Mouse (Mus musculus) limb, embryonic 10.5 days (tissue): Measurements from ENCODE around the gene Proca1. TPM values are rescaled to one million over a fixed set of nuclear protein-coding genes. Genes with fewer than 3 reads are reported as not detected.

Experiments
- DNase-seq: peaks from one replicate; pipeline ENCODE4 v3.0.0-alpha.2; 2017; ENCODE audit warnings: low spot score
- H3K27ac ChIP-seq: fragments of 300-500 bp; sonication (generic); 2 replicates; pipeline ENCODE4 v1.5.1; 2016; ENCODE audit warnings: mild to moderate bottlenecking
- H3K27me3 ChIP-seq: fragments of 300-500 bp; sonication (generic); 2 replicates; pipeline ENCODE4 v1.6.1; 2016; ENCODE audit warnings: low read depth, mild to moderate bottlenecking; ENCODE audit not compliant: poor library complexity, severe bottlenecking
- H3K36me3 ChIP-seq: fragments of 300-500 bp; sonication (generic); 2 replicates; pipeline ENCODE4 v1.6.1; 2016; ENCODE audit warnings: mild to moderate bottlenecking, moderate library complexity
- H3K4me1 ChIP-seq: fragments of 300-500 bp; sonication (generic); 2 replicates; pipeline ENCODE4 v1.6.1; 2016
- H3K4me3 ChIP-seq: fragments of 300-500 bp; sonication (generic); 2 replicates; pipeline ENCODE4 v1.5.1; 2016; ENCODE audit warnings: mild to moderate bottlenecking, moderate library complexity
- H3K9me3 ChIP-seq: fragments of 300-500 bp; sonication (generic); replicated peaks from 2 replicates; pipeline ENCODE4 v1.6.1; 2016; ENCODE audit warnings: mild to moderate bottlenecking
- WGBS: fragments of 180-500 bp; shearing (Covaris S2); methylation state at CpG from one replicate; pipeline ENCODE4 v1.1.7; 2016; 5-methylcytosine and 5-hydroxymethylcytosine counted together
- polyA plus RNA-seq: library from polyadenylated mRNA; unstranded; fragments of >200 nt; fragmentation: Nextera tagmentation; extraction: Ambion mirVana; gene quantifications from 2 replicates; pipeline ENCODE4 v1.2.1, GENCODE M21; 2016

The Proca1 gene
- polyA plus RNA-seq, 1 experiment from 2014 or later = 1.6 TPM

DNA sequence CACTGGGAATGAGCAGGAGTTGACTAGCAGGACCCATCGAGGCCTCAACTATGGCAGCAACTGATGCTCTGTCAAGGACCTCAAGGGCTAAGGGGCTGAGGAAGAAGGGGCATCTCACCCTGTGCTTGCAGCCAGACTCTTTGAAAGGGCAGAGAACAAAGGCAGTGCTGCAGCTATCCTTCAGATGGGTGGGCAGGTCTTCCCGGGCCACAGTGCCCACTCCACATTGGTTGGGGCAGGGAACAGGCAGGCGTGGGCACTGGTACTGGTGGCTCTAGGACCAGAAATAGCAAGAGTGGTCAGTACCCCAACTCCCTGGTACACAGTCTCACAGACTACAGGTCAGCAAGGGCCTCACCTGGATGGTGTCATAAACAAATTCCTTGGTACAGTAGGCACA is 32.5 kb upstream of the Proca1 start:
- Histone ChIP-seq H3K27ac (no peak overlapping the region), H3K9me3 (no peaks in the 10 kb centered on the region), H3K4me3 (no peak overlapping the region), H3K4me1 (peaks cover 38% of the 10 kb centered on the region), H3K36me3 (peaks cover 87% of the 10 kb centered on the region), H3K27me3 (no peaks in the 10 kb centered on the region)
- no peak for DNase-seq
- WGBS = 90% methylated on average over 3 of the region's 3 CpGs

- WGBS = 95% methylated on average over 14 of the region's 14 CpGs
- H3K4me1 ChIP-seq = peaks cover 43% of the 10 kb centered on the region
- no peak for DNase-seq
- peaks cover 82% of the 10 kb centered on the region for H3K36me3 ChIP-seq
- no peaks in the 10 kb centered on the region for H3K27me3 ChIP-seq
- no peak overlapping the region for H3K27ac ChIP-seq
- H3K4me3 ChIP-seq = no peak overlapping the region
- no peaks in the 10 kb centered on the region for H3K9me3 ChIP-seq
Measured at GRCm38 (mm10) chr11:78161169-78161568, 32.0 kb upstream of the Proca1 start.

GRCm38 (mm10) chr11:78161968-78162367 is 31.2 kb upstream of the Proca1 start:
- peaks cover 51% of the 10 kb centered on the region for H3K4me1 ChIP-seq
- 77% methylated on average over 4 of the region's 4 CpGs for WGBS
- H3K27me3 ChIP-seq = no peaks in the 10 kb centered on the region
- peak overlapping the region; percentile 99; the same call in 1 of the 2 replicates for H3K27ac ChIP-seq
- peak overlapping the region; percentile 98 for H3K4me3 ChIP-seq
- peaks cover 74% of the 10 kb centered on the region for H3K36me3 ChIP-seq
- H3K9me3 ChIP-seq = no peaks in the 10 kb centered on the region
- no peak for DNase-seq

DNA sequence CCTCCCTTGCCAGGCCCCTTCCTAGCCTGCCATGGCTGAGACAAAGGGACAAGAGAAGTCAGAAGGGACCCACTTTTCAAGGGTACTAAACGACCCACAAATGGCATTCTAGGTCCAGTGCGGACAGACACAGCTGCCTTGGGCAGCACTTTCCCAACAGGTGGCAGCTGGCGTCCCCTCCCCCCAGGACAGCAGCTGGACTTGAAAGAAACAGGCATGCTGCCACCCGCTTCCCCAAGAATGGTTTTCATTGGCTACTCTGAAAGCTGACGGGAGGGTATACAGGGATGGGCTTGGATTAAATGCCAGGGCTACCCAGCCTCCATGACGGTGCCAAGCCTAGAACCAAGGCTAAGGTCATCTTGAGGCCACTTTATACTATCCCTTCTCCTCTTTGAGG is 30.7 kb upstream of the Proca1 start:
- peak overlapping the region; percentile 98 for H3K4me3 ChIP-seq
- H3K36me3 ChIP-seq = peaks cover 74% of the 10 kb centered on the region
- peak overlapping the region; percentile 99 for H3K27ac ChIP-seq
- 0 out of 2 replicates have a peak, but pooled peaks cover 4% of the 10 kb centered on the region for H3K27me3 ChIP-seq
- WGBS = 60% methylated on average over 6 of the region's 6 CpGs
- DNase-seq = no peak
- H3K9me3 ChIP-seq = no peaks in the 10 kb centered on the region
- H3K4me1 ChIP-seq = peaks cover 51% of the 10 kb centered on the region

GRCm38 (mm10) chr11:78163045-78163444 is 30.1 kb upstream of the Proca1 start:
- peak overlapping the region; percentile 99 for H3K27ac ChIP-seq
- H3K4me3 ChIP-seq = peak overlapping the region; percentile 98
- peaks cover 72% of the 10 kb centered on the region for H3K36me3 ChIP-seq
- no peaks in the 10 kb centered on the region for H3K9me3 ChIP-seq
- 66% methylated on average over 2 of the region's 2 CpGs for WGBS
- 0 out of 2 replicates have a peak, but pooled peaks cover 4% of the 10 kb centered on the region for H3K27me3 ChIP-seq
- DNase-seq = no peak
- peaks cover 49% of the 10 kb centered on the region for H3K4me1 ChIP-seq

DNA sequence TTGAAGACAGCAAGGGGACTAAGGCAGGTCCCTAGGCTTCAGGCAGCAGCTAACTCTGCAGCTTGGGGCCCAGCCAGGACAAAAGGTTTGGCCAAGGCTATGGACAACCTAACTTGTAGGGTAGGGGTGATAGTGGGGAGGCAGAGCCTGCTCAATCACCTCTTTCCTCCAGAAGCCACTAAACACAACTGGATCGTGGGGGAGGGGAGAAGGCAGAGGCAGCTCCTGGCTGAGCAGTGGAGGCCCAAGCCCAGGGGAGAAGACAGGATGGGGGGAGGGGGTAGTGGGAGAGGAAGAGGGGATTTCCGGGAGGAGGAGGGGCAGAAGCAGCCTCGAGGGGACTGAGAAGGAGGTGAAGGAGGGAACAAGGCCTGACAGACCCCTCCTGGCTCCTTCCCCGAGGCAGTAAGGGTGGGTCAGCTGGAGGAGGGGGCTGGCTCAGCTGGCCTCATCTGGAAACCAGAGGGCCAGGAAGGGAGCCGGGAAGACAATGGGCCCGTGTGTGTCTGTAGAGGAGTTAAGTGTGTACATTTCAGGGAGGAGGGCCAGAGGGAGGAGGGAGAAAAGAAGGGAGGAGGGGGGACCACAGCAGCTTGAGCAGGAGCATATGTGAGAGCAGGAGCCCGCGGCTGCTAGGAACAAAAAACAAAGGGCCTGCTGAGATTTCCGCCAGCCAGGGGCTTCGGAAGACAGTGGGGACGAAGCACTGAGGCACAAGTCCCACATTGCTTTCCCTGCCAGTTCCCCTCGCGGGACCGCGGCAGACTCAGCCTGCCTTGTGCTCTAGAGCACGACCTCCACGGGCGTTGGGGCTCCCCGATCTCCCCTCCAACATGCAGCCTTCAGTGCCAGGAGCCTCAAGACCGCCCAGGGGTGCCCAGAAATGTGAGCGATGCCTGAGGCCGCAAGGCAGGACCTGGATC is 29.2 kb upstream of the Proca1 start:
- peak overlapping the region; percentile 99 for H3K27ac ChIP-seq
- H3K27me3 ChIP-seq = 0 out of 2 replicates have a peak, but pooled peaks cover 4% of the 10 kb centered on the region
- H3K4me3 ChIP-seq = peak overlapping the region; percentile 98
- H3K9me3 ChIP-seq = no peaks in the 10 kb centered on the region
- WGBS = under 1% methylated on average over 22 of the region's 22 CpGs
- DNase-seq = peak; percentile 88
- peaks cover 63% of the 10 kb centered on the region for H3K36me3 ChIP-seq
- peaks cover 51% of the 10 kb centered on the region for H3K4me1 ChIP-seq

GRCm38 (mm10) chr11:78164604-78164923 is 28.6 kb upstream of the Proca1 start:
- Histone ChIP-seq H3K4me3 (peak overlapping the region; percentile 98), H3K9me3 (no peaks in the 10 kb centered on the region), H3K4me1 (peaks cover 50% of the 10 kb centered on the region), H3K36me3 (peaks cover 56% of the 10 kb centered on the region), H3K27ac (peak overlapping the region; percentile 99), H3K27me3 (0 out of 2 replicates have a peak, but pooled peaks cover 4% of the 10 kb centered on the region)
- DNase-seq = no peak
- WGBS = 0% methylated on average over 14 of the region's 14 CpGs

- peaks cover 48% of the 10 kb centered on the region for H3K4me1 ChIP-seq
- 0 out of 2 replicates have a peak, but pooled peaks cover 4% of the 10 kb centered on the region for H3K27me3 ChIP-seq
- WGBS = under 1% methylated on average over 78 of the region's 78 CpGs
Measured at GRCm38 (mm10) chr11:78164924-78165760, 28.1 kb upstream of the Proca1 start, which contains the start of gene Traf4. Traf4 (minus strand) TSS chr11:78165589.

DNA sequence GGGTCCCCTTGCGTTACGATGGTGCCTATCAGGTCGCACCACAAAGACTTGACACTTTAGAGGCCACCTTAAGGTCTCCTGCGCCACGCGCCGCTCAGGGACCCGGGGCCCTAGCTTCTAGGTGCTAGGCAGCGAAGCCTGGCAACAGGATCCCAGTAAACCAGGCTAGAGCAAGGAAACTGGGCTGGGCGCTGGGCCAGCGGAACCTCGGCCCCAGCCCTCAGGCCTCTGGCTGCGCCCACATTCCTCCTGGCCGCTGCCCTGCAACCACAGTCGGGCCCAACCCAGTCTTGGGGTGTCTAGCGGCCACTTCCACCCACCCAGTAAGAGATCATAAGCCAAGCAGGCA is 27.5 kb upstream of the Proca1 start:
- Histone ChIP-seq H3K4me3 (peak overlapping the region; percentile 98), H3K4me1 (peaks cover 48% of the 10 kb centered on the region), H3K9me3 (no peaks in the 10 kb centered on the region), H3K27me3 (0 out of 2 replicates have a peak, but pooled peaks cover 4% of the 10 kb centered on the region), H3K36me3 (peaks cover 51% of the 10 kb centered on the region), H3K27ac (peak overlapping the region; percentile 99)
- WGBS = 5% methylated on average over 16 of the region's 16 CpGs
- DNase-seq = no peak

More at GRCm38 (mm10) chr11:78164924-78165760, 28.1 kb upstream of the Proca1 start, which contains the start of gene Traf4:
- Histone ChIP-seq H3K36me3 (peaks cover 51% of the 10 kb centered on the region), H3K9me3 (no peaks in the 10 kb centered on the region), H3K4me3 (peak within 1 kb of the TSS; percentile 98), H3K27ac (peak within 1 kb of the TSS; percentile 99)
- DNase-seq = peak; percentile 94

DNA sequence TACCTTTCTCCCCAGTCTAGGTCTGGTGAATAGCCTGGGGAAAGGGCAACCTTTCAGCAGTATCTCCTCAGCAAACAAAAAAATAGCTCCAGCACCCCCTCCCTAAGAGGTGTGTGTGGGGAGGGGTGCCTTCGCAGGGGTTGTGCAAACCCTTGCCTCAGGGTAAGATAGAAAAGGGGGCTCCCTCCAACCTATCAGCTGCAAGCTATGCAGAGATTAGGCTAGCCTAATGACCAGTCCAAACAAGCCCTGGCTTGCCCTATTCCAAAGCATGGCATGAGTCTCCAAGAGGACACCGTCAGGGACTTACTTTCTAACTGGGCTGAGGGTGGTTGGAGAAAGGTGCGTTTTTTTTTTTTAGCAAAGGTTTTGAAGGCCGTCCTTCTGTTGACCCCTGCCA is 27.0 kb upstream of the Proca1 start:
- no peak for DNase-seq
- Histone ChIP-seq H3K36me3 (peaks cover 51% of the 10 kb centered on the region), H3K4me1 (peaks cover 46% of the 10 kb centered on the region), H3K27ac (peak overlapping the region; percentile 99), H3K27me3 (0 out of 2 replicates have a peak, but pooled peaks cover 4% of the 10 kb centered on the region), H3K9me3 (no peaks in the 10 kb centered on the region), H3K4me3 (peak overlapping the region; percentile 98)
- WGBS = 40% methylated on average over 4 of the region's 4 CpGs

GRCm38 (mm10) chr11:78166640-78167039 is 26.6 kb upstream of the Proca1 start:
- no peaks in the 10 kb centered on the region for H3K9me3 ChIP-seq
- 0 out of 2 replicates have a peak, but pooled peaks cover 4% of the 10 kb centered on the region for H3K27me3 ChIP-seq
- no peak overlapping the region for H3K4me3 ChIP-seq
- peaks cover 43% of the 10 kb centered on the region for H3K4me1 ChIP-seq
- 61% methylated on average over 6 of the region's 6 CpGs for WGBS
- peak overlapping the region; percentile 15; the same call in 1 of the 2 replicates for H3K27ac ChIP-seq
- DNase-seq = no peak
- H3K36me3 ChIP-seq = peaks cover 50% of the 10 kb centered on the region

- Histone ChIP-seq H3K27me3 (0 out of 2 replicates have a peak, but pooled peaks cover 4% of the 10 kb centered on the region), H3K4me1 (peaks cover 36% of the 10 kb centered on the region), H3K9me3 (no peaks in the 10 kb centered on the region), H3K4me3 (no peak overlapping the region), H3K36me3 (peaks cover 50% of the 10 kb centered on the region), H3K27ac (0 out of 2 replicates have a peak overlapping the region, but pooled peaks have one; percentile 7)
- no peak for DNase-seq
- 89% methylated on average over 14 of the region's 14 CpGs for WGBS
Measured at GRCm38 (mm10) chr11:78167257-78167959, 25.8 kb upstream of the Proca1 start.
